Mouse (Mus musculus) megakaryocyte progenitor cell, adult 5-6 weeks (primary cell): ENCODE results near the gene Mfsd2b. TPM values are rescaled to one million over a fixed set of nuclear protein-coding genes. Genes with fewer than 3 reads are reported as not detected.

Source experiments
- ATAC-seq: replicated peaks from 2 replicates; pipeline ENCODE4 v1.8.0; 2016; ENCODE audit warnings: mild to moderate bottlenecking, moderate TSS enrichment, inconsistent platforms; ENCODE audit not compliant: poor library complexity
- total RNA-seq, 2 experiments: library from RNA; stranded (forward) in 1 of 2; stranded (reverse) in 1 of 2; fragments of 157-497, 149-512 nt in 1 of 2; fragments of 200-1000 nt in 1 of 2; gene quantifications; 2 replicates each; pipeline versions ENCODE4 v1.2.3 to v1.2.4; 2015 to 2017

Mfsd2b gene
- total RNA-seq, 2 experiments from 2014 or later = 6.2 to 20.0 TPM

DNA sequence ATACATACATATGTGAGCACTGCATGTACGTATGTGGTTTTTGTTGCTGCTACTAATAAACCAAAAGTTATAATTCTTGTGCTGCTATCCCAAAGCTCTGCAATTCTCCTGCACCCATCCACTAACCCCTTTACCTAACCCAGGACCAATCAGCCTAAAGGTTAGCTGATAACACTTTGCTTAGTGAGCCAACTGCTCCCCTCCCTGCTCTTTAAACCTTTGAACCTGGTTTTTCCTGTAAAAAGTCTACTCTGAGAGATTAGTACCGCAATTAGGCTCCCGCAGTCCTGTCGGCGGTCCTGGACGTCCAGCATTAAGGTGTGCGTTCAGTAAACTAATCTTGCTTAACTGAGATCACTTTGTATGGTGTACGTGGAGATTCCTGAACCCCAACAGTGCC, 1.5 kb upstream of the Mfsd2b start:
- ATAC-seq = no peak

DNA sequence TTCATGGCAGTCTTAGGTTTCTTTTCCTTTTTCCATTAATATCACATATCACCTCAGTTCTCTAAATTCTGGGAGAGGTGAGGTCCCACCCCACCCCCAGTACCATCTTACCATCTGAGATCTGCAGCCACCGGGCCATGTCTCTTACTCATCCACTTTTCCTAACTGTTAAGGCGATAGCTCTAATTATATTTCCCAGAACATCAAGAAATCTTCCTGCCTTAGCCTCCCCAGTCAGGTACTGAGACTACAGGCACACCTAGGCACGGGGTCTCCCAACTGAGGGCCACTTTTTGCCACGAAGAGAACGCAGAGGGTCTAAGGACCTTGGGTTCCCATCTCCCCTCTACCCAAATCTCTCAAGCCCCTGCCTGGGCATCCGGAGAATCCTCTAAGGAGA, 628 bp downstream of the Mfsd2b start:
- ATAC-seq = 0 out of 2 replicates have a peak, but pooled peaks have one; percentile 1

DNA sequence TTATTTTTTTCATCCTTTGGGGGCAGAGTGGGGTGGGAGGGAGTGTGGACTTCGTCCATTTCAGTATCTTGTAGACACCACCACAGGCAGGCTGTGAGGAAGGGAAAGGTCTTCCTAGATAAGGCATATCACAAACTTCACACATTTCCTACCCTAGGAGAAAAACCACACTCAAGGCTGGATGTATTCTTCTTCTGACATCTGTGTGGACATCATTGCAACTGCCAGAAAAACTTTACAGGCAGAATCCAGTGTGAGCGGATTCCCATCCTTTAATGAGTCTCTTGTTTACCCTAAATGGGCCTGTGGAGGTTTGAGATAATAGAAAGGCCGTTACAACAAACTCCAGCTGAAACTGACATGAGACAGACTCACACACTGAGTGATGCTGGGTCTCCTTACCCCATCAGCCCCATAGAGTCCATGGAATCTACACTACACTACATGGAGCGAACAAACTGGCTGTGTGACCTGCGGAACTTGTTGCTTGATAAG, 1.1 kb downstream of the Mfsd2b start:
- peak; percentile 74 for ATAC-seq

DNA sequence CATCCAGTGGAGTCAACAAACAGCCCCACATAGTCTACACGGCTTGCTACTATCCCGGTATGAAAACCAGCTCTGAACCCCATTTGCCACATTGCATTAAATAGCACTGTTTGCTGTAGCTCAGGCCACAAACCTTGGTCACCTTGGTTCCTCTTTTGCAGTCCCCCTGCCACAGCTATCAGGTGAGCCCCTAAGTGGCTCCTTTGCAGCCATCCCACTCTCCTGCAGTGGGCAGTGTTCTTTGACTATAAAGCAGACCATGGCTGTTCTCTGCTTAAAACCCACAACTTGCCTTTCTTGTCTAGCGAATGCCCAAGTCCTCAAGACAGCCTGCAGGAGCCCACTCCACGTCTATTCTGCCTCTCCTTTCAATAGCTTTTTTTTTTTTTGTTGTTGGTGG, 1.9 kb downstream of the Mfsd2b start:
- no peak for ATAC-seq

DNA sequence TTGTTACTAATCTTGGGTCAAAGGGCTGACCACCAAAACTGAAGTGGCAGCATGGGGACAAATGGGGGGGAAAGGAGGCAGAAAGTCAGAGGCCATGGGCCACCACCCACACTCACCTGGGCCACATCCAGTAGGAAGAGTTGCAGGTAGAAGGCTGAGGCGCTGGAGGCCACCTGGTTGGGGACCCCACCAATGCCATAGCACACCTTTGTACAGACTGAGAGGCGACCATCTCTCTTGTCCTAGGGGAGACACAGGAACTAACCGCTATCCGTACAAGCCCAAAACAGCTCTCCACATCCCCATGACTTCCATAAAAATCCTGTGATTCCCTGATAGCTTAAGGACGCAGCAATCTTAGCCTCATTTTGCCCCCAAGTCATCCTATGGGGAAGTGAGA, 2.9 kb downstream of the Mfsd2b start:
- ATAC-seq = no peak

DNA sequence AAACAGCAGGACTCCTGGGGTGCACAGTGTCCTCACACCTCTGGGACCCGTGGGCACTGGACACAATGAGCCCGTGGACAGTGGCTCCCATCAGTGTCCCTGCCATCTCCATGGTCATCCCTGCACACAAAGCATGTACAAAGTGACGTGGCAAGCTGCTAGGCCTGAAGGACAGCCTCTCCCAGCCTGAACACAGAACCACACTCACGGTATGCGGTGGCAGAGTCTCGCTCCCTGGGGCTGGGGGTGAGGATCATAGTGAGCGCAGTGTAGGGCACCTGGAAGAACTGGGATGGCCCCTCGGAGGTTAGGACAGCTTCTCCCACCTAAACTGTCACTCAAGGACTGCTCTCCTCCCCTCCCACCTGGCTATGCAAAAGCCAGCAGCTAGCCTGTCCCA, 5.2 kb downstream of the Mfsd2b start:
- ATAC-seq = no peak

DNA sequence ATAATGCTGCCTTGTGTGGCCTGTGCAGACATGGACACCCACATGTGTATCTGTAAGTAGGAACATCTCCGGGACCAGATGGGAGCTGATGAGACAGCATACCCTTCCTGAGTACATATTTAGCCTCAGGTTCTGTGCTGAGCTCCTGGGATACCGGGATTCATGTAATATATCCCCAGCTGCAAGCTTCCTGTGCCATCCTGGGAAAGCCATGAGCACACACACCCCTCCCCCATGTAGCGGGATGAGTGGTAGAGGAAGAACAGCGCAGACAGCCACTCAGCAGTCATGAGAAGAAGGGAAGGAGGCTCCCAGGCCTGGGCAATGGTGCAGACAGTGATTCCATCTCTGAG, 9.8 kb downstream of the Mfsd2b start:
- no peak for ATAC-seq

DNA sequence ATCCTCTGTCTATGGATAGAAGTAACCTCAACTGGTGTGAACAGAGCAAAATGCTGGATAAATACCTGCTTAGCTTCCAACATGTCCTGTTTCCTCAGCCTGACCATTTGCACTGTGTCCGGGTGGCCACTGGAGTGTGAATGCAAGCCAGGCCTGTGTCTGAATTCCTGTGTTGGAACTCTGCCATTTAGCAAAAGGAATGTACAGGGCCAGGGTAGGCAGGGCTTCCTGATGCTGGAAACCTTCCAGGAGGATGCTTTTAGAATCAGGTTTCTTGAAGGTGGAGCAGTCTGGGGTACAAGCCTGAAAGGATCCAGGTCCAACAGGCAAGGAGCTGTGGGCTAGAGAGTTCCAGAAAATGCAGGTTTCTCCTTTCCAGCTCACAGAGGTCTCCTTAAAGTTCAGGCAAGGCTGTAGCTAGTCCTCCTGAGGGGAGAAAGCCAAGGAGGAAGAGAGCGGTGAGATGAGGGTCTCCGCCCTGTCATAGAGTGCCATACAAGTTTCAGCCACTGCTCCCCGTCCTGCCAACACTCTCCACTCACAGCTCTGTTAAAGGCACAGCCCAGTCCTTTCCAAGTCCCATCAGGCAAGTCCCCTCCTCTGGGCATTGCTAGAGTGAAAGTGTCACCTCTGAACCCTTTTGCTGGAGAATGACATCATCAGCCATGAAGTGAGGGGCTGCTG, 10.4 kb downstream of the Mfsd2b start:
- ATAC-seq = no peak

DNA sequence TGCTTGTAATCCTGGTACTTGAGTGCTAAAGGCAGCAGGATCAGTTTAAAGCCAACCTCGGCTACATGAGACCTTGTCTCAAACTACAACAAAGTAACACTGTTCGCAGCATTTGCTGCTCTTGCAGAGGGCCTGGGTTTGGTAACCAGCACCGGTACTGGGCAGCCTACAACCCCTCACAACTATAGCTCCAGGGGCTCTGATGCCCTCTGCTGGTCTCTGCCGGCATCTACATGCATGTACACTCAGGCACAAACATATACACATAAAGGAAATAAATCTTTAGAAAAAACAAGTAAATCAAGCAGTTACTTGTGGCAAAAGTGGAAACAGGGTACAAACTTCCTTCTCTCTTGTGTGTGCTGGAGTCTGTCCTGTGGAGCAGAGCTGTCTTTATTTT, 11.5 kb downstream of the Mfsd2b start:
- peak; percentile 68 for ATAC-seq

DNA sequence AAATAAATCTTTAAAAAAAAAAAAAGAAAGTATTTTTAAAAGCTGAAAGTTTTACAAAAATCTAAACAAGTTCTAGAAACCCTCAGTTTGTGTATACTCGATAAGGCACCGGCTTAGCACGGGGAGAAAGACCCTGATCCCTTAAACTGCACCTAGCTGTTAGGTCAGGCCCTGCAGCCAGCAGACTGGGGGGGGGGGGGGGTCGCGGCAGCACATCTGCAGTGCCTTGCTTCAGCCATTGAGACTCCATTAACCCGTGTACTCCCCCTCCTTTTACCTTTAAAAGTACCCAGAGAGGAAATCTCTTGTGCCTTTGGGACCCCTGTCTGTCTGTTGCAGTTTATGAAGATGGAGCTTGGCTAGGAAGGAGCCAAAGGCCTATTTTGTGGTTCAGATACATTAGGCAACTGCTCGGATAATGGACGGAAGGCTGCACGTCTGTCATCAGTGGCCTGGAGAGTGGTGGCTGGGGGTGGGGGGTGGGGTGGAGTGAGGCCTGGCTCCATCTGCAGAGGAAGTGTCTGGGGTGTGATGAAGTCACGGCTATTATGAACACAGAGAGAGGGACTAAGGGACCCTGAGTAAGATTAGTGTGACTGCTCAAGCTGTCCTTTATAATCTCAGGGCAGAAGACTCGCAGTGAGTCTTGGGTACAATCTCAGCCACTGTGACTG, 14.8 kb downstream of the Mfsd2b start:
- peak; percentile 62 for ATAC-seq

DNA sequence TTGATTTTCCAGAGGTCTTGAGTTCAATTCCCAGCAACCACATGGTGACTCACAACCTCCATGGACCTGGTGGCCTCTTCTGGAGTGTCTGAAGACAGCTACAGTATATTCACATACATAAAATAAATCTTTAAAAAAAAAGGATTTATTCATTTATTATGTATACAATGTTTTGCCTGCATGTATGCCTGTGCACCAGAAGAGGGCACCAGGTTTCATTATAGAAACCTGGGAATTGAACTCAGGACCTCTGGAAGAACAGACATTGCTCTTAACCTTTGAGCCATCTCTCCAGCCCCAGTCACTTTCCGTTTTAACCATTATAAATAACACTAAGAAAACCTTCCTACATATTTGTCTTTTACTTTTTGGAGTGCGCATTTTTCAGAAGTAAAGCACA, 17.3 kb downstream of the Mfsd2b start:
- no peak for ATAC-seq

DNA sequence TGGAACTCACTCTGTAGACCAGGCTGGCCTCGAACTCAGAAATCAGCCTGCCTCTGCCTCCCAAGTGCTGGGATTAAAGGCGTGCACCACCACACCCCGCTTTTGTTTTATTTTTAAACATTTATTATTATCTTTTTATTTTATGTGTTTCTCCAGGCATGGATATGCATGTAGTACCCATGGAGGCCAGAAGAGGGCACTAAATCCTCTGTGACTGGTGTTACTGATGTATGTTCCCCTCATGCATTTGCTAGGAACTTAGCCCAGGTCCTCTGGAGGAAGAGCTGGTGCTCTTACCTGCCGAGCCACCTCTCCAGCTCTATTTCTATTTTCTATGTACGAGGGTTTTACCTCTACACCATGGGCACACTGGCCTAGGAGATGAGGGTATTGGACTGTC, 18.0 kb downstream of the Mfsd2b start:
- ATAC-seq = 0 out of 2 replicates have a peak, but pooled peaks have one; percentile 30

DNA sequence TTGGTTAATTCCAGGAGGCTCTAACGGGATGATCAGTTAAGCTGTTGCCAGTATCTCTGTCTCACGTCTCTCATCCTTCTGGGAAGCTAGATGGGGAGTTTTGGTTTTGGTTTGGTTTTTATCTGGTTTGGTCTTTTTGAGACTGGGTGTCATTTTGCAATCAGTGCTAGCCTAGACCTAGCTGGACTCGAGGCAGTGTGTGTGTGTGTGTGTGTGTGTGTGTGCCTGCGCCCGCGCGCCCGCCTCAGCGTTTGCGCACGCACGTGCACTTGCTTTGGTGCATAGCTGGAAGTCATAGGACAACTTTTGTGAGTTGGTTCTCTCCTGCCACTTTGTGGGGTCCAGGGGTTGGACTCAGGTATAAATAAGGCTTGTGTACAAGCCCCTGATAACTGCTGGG, 30.4 kb downstream of the Mfsd2b start:
- ATAC-seq = peak; percentile 59

DNA sequence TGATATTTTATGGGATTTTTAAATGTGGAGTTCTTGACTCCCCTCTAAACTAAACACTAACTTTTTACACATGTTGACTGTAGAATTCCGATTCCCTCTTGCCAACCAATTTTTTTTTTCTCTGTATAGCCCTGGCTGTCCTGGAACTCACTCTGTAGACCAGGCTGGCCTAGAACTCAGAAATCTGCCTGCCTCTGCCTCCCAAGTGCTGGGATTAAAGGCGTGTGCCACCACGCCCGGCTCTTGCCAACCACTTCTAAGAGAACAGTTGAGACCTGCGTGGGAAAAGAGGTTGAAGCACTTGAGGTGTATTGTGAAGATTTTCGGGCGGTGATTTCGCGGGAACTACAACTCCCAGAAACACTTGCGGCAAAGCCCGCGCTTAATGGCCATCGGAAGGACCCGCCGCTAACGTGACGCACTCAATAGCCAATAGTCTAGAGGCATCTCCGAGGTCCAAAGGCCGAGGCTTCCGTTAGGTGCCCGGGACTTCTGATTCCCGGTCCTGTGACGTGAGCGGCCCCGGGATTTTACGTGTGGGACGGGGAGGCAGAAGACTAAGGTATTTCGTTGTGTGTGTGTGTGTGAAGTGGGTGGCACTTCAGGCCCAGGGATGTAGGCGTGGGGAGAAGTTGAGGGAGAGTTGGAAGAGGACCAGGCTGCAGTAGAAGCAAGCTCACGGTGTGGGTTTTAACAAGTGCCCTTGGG, 31.1 kb downstream of the Mfsd2b start, which contains the start of gene Wdcp:
Wdcp (plus strand) TSS at position 414 of the 708 bp plus-strand sequence.
- ATAC-seq = peak; percentile 81

DNA sequence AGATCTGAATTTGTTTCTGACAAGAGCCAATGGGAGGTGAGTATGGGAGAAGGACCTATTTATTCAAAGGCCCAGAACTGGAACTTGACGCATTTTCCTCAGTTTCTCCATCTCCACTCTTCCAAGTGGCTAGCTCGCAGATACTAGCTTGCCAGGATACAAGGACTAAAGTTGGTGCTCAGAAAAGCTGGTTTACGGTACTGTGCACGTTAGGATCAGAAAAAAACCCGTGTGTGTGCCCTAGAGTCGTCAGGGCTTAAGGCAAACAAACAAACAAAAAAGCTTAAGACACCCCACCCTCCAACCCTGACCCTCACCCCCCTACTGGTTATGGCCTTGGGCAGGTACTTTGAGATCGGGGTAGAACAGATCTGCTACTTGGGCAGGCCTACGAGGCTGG, 31.7 kb downstream of the Mfsd2b start:
- no peak for ATAC-seq

DNA sequence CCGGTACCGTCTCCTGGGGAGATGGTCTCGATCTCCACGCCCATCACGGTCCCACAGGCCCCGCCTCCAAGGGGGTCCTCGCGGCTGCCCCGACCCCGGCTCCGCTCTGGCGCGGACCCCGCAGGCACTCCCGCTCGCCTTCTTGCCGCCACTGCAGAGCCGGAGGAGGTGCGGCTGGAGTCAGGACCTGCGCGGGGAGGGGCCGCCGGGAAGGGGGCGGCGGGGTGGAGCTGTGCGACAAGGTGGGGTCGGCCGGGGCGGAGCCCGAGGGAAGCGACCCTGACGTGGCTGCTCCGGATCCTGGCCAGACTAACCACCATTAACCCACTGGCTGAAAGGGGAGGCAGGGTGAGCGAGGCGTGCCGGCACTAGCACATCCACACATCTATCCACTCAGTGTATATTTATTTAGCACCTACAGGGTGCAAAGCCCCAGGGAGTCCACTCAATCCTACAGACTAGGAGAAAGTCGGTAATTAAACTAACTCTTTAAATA, 32.7 kb downstream of the Mfsd2b start, which contains the start of gene Fkbp1b:
Fkbp1b (minus strand) TSS at position 200 of the 496 bp plus-strand sequence.
- ATAC-seq = peak; percentile 48

DNA sequence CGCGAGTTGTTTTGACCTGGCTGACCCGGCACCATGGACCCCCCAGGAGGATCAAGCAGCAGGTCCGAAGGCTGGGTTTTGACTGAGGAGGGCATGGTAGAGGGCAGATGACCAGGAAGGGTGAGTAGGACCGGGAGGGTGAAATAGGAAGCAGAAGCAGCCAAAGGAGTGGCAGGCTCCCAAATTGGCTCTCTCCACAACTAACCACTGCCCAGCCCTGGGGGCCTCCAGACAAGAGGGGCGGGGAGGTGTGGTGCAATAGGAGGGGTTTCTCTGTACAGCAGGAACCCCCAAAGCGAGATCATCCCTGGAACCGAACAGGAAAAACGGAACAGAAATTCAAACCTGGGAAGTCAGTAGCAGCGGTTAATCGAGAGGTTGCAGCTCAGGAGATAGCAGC, 33.4 kb downstream of the Mfsd2b start:
- ATAC-seq = peak; percentile 15

DNA sequence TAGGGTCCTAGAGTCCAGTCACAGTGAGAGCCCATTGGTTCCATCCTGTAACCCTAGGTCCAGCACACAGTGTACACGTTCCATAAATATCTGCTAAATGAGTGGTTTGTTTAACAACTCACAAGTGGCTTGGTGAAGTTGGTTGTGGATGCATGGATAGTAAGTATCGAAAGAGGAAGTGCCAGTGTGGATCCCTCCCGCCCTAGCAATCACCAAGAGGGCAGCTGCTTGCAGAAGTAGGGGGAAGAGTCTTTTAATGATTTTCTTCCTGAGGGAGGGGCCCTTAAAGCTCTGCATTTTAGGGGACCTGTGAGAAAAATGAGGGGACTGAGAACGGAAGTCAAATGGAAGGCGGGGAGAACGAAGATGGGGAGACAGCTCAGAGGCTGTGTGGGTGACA, 34.1 kb downstream of the Mfsd2b start:
- ATAC-seq = peak; percentile 29

DNA sequence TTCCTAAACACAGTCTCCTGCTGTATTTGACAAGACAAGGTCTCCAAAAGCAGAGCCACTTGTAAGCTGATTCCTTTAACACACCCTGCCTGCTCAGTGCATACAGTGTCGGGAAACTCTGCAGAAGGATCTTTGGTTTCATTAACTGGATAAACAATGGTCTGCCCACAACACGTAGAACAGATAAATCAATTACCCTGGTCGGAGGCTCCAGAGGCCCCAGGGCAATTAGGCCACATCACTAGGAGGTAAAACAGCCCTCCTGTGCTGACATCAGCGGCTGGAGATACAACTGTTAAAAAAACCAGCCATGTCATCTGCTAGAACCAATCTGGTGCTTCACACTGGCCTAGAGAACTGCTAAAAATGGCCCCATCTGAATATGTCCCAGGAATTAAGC, 37.2 kb downstream of the Mfsd2b start:
- no peak for ATAC-seq

DNA sequence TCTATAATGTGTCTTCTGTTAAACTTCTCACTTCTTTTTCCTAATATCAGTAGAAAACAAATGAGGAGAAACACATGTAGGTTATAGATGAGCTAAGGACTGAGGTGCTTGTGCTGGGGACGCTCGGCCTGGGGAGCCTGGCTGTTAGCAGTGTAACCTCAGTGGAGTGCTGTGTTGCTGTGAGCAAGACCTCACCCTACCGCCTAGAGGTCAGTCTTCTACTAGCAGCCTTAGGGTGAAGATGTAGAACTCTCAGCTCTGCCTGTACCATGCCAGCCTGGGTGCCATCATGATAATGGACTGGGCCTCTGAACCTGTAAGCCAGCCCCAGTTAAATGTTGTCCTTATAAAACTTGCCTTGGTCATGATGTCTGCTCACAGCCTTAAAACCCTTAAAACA, 46.9 kb downstream of the Mfsd2b start:
- peak; percentile 61 for ATAC-seq

DNA sequence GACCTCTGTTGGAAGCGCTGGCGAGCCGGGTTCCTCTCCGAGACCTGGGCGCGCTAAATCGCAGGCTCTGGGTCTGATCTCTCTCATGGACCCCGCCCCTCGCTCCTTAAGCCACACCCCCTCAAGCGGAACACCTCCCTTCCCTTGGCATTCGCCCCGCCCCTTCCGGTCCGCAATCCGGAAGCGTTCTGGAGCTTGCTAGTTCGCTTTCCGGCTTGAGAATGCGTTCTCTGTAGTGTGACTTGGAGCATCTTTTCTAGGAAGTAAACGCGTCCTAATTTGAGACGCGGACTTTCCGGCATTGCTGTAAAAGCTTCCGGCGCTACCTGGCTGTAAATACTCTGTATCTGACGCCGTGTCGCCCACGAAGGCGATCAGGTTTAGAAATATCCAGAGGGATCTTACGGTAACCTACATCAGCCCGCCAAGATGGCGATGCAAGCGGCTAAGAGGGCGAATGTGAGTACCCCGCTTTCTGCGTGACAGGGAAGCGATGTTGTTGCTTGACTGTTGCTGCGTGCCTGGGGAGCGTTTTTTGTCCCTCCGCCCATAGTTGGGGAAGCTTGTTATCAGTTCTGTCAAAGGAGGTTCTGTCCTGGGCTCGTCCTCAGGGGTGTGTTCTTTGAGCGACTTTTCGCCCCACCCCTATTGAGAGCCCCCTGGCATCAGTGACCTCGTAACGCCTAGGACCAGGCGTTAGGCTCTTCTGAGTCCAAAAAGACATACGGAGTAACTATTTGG, 56.6 kb downstream of the Mfsd2b start, which contains the start of gene Sf3b6:
Sf3b6 (plus strand) TSS at position 184 of the 741 bp plus-strand sequence.
- peak; percentile 96 for ATAC-seq
